Mouse (Mus musculus) myocyte (in vitro differentiated cells): ENCODE measurements around the gene Gtf3c5. TPM values are rescaled to one million over a fixed set of nuclear protein-coding genes. Genes with fewer than 3 reads are reported as not detected.

Source experiments
- H3K27me3 ChIP-seq: one replicate; pipeline ENCODE4 v1.6.1; 2011; ENCODE audit not compliant: control insufficient read depth, insufficient read depth, insufficient read length
- H3K36me3 ChIP-seq: one replicate; pipeline ENCODE4 v1.6.1; 2011; ENCODE audit not compliant: control insufficient read depth, insufficient read depth
- H3K4me2 ChIP-seq: one replicate; pipeline ENCODE4 v1.6.1; 2011; ENCODE audit warnings: low read depth, control low read depth
- H3K4me3 ChIP-seq: one replicate; pipeline ENCODE4 v1.5.1; 2011; ENCODE audit warnings: mild to moderate bottlenecking, control low read depth, moderate library complexity
- H3K79me2 ChIP-seq: one replicate; pipeline ENCODE4 v1.6.1; 2011; ENCODE audit not compliant: control insufficient read depth, insufficient read depth
- H3ac ChIP-seq: one replicate; pipeline ENCODE4 v1.6.1; 2011; ENCODE audit not compliant: control insufficient read depth, insufficient read length
- CEBPB ChIP-seq: IDR thresholded peaks from 2 replicates; pipeline ENCODE4 v1.6.1; 2011; ENCODE audit warnings: mild to moderate bottlenecking, moderate library complexity; ENCODE audit not compliant: poor library complexity, insufficient read depth, severe bottlenecking
- E2F4 ChIP-seq: IDR thresholded peaks from one replicate; pipeline ENCODE4 v1.6.1; 2011; ENCODE audit warnings: mild to moderate bottlenecking, control low read depth, moderate library complexity; ENCODE audit not compliant: insufficient read depth
- MAX ChIP-seq: IDR thresholded peaks from one replicate; pipeline ENCODE4 v1.6.1; 2011; ENCODE audit warnings: low read depth, mild to moderate bottlenecking, control low read depth
- MYOD1 ChIP-seq, 3 experiments: IDR thresholded peaks; one replicate each; pipeline ENCODE4 v1.6.1; 2011; ENCODE audit warnings: control low read depth in 2 of 3, low read depth in 2 of 3, mild to moderate bottlenecking in 2 of 3, moderate library complexity in 1 of 3; ENCODE audit not compliant: insufficient read length in 2 of 3, control insufficient read depth in 1 of 3
- MYOG ChIP-seq, 3 experiments: IDR thresholded peaks; one replicate each; pipeline ENCODE4 v1.6.1; 2011; ENCODE audit warnings: control low read depth in 2 of 3, low read depth in 2 of 3, mild to moderate bottlenecking in 2 of 3; ENCODE audit not compliant: insufficient read length in 2 of 3, control insufficient read depth in 1 of 3, insufficient read depth in 1 of 3
- POLR2A ChIP-seq: IDR thresholded peaks from one replicate; pipeline ENCODE4 v1.6.1; 2011; ENCODE audit warnings: low read depth, mild to moderate bottlenecking, control low read depth, moderate library complexity; ENCODE audit not compliant: insufficient read length
- POLR2AphosphoS2 ChIP-seq: IDR thresholded peaks from one replicate; pipeline ENCODE4 v1.6.1; 2011; ENCODE audit warnings: low read depth, control low read depth; ENCODE audit not compliant: insufficient read length
- REST ChIP-seq: IDR thresholded peaks from one replicate; pipeline ENCODE4 v1.6.1; 2011; ENCODE audit warnings: mild to moderate bottlenecking, control low read depth, moderate library complexity; ENCODE audit not compliant: insufficient read depth, insufficient read length
- SRF ChIP-seq: IDR thresholded peaks from one replicate; pipeline ENCODE4 v1.6.1; 2011; ENCODE audit warnings: low read depth; ENCODE audit not compliant: control insufficient read depth, insufficient read length
- TCF12 ChIP-seq: IDR thresholded peaks from one replicate; pipeline ENCODE4 v1.6.1; 2011; ENCODE audit warnings: mild to moderate bottlenecking, control low read depth; ENCODE audit not compliant: poor library complexity, insufficient read depth, severe bottlenecking
- TCF3 ChIP-seq: IDR thresholded peaks from one replicate; pipeline ENCODE4 v1.6.1; 2011; ENCODE audit warnings: low read depth, control low read depth; ENCODE audit not compliant: insufficient read length
- USF1 ChIP-seq: IDR thresholded peaks from one replicate; pipeline ENCODE4 v1.6.1; 2011; ENCODE audit warnings: low read depth, mild to moderate bottlenecking, control low read depth, moderate library complexity
- polyA plus RNA-seq: library from polyadenylated mRNA; unstranded; fragments of >200 nt; fragmentation: generic; extraction: Trizol; gene quantifications from one replicate; pipeline ENCODE4 v1.2.1, GENCODE M21; 2012; ENCODE audit warnings: missing spikeins

The Gtf3c5 gene
- polyA plus RNA-seq, 1 experiment, result 24.4 TPM

DNA sequence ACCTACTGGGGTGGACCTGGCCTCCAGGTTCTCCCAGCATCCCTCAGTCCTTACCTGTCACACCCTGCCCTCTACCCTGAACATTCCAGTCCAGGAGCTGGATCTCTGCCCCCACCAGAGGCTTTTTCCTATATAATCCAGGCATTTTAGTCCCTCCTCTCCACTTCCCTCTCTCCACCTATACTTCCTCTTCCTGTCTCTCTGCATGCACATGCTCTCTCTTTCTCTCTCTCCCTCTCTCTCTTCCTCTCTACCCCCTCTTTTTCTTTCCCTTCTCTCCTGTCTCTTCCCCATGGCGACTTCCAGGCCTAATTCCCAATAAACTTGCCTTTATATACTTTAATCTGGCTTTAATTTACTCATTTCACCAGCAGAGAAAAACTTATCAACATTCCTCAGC is 5.0 kb upstream of the Gtf3c5 start:
- no peaks in the 10 kb centered on the region for H3K36me3 ChIP-seq
- no peak overlapping the region for H3ac ChIP-seq
- TF ChIP-seq POLR2AphosphoS2 (no peak), MAX (no peak), TCF3 (no peak), REST (no peak), POLR2A (no peak), USF1 (no peak), SRF (no peak), TCF12 (no peak), CEBPB (no peak), E2F4 (no peak), MYOG (IDR thresholded peaks at IDR 0.05; ENCODE audit: control insufficient read depth in 1 of 3, insufficient read depth in 1 of 3, insufficient read length in 2 of 3, low read depth in 2 of 3) (no peak), MYOD1 (IDR thresholded peaks at IDR 0.05; ENCODE audit: control insufficient read depth in 1 of 3, insufficient read length in 2 of 3, low read depth in 2 of 3) (no peak)

DNA sequence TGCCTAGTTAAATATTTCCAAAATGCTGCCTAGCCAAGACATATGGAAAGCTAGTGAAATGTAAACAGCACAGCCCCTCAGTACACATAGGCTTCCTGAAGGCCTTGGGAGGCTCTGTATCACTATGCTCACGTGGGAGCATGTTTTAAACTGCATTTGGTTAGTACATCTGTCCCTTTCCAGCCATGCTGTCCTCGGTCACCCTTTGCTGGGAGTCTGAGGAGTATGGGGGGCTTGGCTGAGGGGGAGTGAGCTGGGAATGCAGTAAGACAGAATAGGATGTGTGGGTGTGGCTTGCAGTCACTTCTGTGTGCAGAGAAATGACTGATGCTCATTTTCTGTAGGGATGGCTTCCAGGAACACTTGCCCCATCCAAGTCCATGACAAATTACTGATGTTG is 2.2 kb upstream of the Gtf3c5 start:
- no peak for TF ChIP-seq POLR2AphosphoS2
- TF ChIP-seq CEBPB, result no peak
- no peak for TF ChIP-seq TCF12
- TF ChIP-seq REST, result no peak
- no peak for TF ChIP-seq TCF3
- Histone ChIP-seq H3K4me3 (no peak overlapping the region), H3K27me3 (no peaks in the 10 kb centered on the region), H3K36me3 (no peaks in the 10 kb centered on the region), H3K4me2 (no peak overlapping the region), H3ac (no peak overlapping the region), H3K79me2 (peaks cover 11% of the 10 kb centered on the region)

More for the DNA sequence above, 5.0 kb upstream of the Gtf3c5 start:
- Histone ChIP-seq H3K27me3 (no peaks in the 10 kb centered on the region), H3K4me3 (no peak overlapping the region), H3K4me2 (no peak overlapping the region), H3K79me2 (no peaks in the 10 kb centered on the region)

- Histone ChIP-seq H3K27me3 (no peaks in the 10 kb centered on the region), H3K79me2 (peaks cover 11% of the 10 kb centered on the region), H3ac (no peak overlapping the region), H3K4me2 (no peak overlapping the region), H3K36me3 (no peaks in the 10 kb centered on the region), H3K4me3 (no peak overlapping the region)
- TF ChIP-seq CEBPB (no peak), USF1 (peak; percentile 13)
Observed at GRCm38 (mm10) chr2:28585043-28585571, 1.6 kb upstream of the Gtf3c5 start.

DNA sequence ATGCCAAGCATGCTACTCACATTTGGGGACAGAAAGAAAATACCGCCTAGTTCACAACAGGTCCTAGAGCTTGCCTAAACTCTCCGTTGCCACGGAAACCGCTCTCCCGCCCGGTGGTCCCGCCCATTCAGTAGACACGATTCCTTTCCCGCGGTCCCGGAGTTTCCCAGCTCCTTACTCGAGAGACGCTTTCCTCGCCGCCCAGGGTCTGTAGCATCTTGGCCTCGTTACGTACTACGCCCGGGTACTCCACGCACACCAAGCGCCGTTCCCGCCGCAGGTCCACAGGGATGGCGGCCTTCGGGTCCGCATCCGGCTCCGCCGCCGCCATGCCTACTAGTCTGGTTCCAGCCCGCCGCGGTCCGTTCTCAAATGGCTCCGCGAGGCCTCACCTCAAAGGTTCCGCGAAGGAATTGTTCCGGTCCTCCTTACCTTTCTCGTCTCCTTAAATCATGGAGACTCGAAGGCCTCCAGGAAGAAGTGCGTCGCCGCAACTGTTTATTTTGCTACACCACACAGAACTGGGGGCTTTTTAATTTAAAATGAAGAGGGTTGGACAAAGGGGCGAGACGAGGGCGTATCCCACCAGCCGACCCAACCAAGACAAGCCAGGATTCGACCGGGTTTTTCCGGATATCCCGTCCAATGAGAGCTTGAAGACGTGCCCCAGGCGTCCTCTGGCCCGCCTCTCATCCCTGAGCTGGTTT is 751 bp downstream of the Gtf3c5 start:
- Histone ChIP-seq H3K4me2 (peak overlapping the region; percentile 93), H3K27me3 (no peaks in the 10 kb centered on the region), H3K79me2 (peaks cover 11% of the 10 kb centered on the region), H3K36me3 (peaks cover 9% of the 10 kb centered on the region), H3ac (peak overlapping the region; percentile 39), H3K4me3 (peak overlapping the region; percentile 74)
- TF ChIP-seq SRF, result no peak
- no peak for TF ChIP-seq CEBPB
- TF ChIP-seq REST, result peak; percentile 35
- no peak for TF ChIP-seq USF1
- TF ChIP-seq MYOD1 (IDR thresholded peaks at IDR 0.05; ENCODE audit: control insufficient read depth in 1 of 3, insufficient read length in 2 of 3, low read depth in 2 of 3), result no peak
- peak; percentile 72 for TF ChIP-seq E2F4
- no peak for TF ChIP-seq MAX
- no peak for TF ChIP-seq TCF3
- TF ChIP-seq TCF12, result no peak
- TF ChIP-seq MYOG (IDR thresholded peaks at IDR 0.05; ENCODE audit: control insufficient read depth in 1 of 3, insufficient read depth in 1 of 3, insufficient read length in 2 of 3, low read depth in 2 of 3), result peak in 1 of 3 experiments; percentile 21
- TF ChIP-seq POLR2A, result peak; percentile 90
- TF ChIP-seq POLR2AphosphoS2, result peak; percentile 73

DNA sequence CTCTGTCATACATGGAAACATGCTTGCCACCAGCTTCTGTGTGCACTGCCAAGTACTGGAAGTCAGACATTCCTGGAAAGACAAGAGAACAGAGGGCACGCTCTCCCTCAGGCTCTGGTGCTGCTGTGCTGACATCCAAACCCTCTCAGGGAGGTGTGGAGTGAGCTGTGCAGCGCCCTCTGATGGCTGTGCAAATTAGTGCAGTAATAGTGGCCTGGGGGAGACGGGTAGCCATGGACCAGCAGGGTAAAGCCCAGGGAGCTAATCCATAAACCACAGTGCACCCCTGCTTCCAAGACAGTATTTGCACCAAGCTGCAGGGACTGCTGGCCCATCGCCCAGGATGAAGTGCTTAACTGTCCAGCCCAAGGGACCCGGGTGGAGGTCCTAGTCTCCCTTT is 5.5 kb downstream of the Gtf3c5 start:
- no peak overlapping the region for H3ac ChIP-seq
- H3K4me2 ChIP-seq, result no peak overlapping the region
- H3K36me3 ChIP-seq, result peaks cover 16% of the 10 kb centered on the region
- H3K4me3 ChIP-seq, result no peak overlapping the region
- H3K27me3 ChIP-seq, result no peaks in the 10 kb centered on the region
- peaks cover 11% of the 10 kb centered on the region for H3K79me2 ChIP-seq
- TF ChIP-seq USF1 (no peak), TCF3 (no peak), TCF12 (no peak), SRF (no peak), MYOD1 (IDR thresholded peaks at IDR 0.05; ENCODE audit: control insufficient read depth in 1 of 3, insufficient read length in 2 of 3, low read depth in 2 of 3) (no peak), MYOG (IDR thresholded peaks at IDR 0.05; ENCODE audit: control insufficient read depth in 1 of 3, insufficient read depth in 1 of 3, insufficient read length in 2 of 3, low read depth in 2 of 3) (no peak), REST (no peak), POLR2AphosphoS2 (no peak), CEBPB (no peak), E2F4 (no peak), MAX (no peak), POLR2A (no peak)
